Mouse (Mus musculus): ENCODE results near the gene Cdk17.

Cdk17 gene

DNA sequence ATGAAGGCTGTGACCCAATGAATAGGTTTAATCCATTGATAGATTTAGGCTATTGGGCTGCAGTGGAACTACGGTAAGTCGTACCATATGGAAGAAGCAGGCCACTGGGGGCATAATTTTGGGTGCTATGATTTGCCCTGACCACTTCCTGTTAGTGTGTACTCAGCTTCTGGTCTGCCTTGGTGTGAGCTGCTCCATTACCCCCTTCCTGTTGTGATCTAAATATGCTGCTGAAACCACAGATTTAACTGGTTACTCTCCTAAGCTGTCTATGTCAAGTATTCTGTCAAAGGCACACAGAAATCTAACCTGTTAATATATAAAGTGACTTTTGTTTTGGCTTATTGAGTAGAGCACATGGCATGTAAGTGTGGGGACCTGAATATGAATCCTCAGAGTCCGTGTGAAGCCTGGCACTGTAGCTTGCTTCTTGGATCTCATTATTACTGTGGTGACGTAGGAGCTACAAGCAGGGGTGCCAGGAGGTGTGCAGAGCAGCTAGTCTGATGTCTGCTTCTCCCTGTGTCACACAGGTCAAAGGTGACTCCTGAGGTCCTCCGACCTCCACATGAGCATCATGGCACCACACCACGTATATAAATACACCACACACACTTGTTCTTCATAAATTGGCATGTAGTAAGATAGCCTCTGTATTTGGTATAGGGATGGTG lies 10.6 kb downstream of the Cdk17 start:
- DNase-seq (ENCODE audit: low read depth) = peak; percentile 91

DNA sequence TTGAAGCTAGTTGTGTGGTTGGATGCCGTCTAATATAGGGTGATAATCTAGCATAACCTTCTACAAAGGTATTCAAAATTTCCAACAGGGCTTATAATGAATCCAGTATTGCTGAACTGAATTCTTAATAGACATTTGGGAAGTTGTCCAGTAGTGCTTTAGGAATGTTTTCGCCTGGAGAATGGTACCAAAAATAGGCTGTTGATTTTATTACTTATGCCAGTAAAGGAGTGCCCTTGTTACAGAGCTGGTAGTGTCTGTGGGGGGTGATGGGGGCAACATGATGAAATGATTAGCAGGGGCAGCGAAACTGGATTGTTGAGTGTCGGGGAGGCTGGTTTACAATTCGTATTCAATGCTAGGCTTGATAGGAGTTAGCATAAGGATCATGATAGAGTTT lies 16.8 kb downstream of the Cdk17 start:
- no peak for DNase-seq (ENCODE audit: low read depth)

DNA sequence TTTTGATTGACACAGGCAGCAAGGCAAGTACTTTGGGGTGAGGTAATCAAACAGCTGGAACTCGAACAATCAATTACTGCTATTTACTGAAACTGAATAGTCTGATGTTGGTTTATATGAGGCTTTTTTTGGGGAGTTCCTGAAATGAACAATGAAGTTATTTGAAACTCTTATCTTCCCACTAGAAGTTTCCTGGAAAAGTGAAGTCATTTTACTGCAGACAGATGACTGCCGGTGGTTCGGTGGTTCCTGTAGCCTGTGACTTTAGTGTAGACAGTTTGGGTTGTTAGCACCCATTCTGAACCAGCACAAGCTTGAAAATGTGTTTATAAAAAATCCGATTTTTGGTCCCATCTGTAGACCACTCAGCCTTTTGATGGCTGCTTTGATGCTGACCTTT lies 17.2 kb downstream of the Cdk17 start:
- peak; percentile 46 for DNase-seq (ENCODE audit: low read depth)

DNA sequence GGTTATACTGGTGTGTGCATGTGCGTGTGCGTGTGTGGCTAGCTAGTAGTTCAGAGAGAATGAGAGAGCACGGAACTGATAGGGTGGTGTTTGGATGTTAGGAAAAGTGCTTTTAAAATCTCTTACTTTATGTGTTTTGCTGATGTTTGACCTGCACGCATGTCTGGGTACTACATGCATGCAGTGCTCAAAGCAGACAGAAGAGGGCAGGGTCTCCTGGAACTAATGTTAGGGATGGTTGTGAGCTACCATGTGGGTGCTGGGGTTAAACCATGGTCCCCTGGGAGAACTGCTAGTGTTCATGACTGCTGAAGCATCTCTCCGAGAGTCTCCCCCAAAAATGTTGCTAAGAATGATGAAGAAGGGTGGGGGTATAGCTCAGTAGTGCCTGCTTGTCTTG lies 18.0 kb downstream of the Cdk17 start:
- peak; percentile 49 for DNase-seq (ENCODE audit: low read depth)

DNA sequence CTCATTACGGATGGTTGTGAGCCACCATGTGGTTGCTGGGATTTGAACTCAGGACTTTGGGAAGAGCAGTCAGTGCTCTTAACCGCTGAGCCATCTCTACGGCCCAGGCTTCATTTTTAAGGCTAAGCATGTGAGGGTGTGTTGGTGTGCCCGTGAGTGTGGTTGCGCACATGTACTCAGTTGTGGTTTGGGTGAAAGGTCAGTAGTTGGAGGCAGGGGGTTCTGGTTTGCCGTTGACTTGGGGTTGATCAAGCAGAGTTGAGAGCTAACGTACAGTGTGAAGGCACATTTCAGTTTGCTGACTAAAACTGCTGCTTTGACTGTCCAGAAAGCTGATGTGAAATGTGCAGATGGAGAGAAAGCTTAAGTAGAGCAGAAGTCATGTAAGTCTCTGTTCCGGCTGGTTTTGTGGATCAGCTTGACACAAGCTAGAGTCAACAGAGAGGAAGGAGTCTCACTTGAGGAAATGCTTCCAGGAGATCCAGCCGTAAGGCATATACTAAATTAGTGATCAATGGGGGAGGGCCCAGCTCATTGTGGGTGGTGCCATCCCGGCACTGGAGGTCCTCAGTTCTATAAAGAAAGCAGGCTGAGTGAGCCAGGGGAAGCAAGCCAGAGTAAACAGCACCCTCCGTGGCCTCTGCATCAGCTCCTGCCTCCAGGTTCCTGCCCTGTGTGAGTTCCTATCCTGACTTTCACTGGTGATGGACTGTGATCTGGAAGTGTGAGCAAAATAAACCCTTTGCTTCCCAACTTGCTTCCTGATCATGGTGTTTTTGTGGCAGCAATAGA lies 19.2 kb downstream of the Cdk17 start:
- peak; percentile 69 for DNase-seq (ENCODE audit: low read depth)

DNA sequence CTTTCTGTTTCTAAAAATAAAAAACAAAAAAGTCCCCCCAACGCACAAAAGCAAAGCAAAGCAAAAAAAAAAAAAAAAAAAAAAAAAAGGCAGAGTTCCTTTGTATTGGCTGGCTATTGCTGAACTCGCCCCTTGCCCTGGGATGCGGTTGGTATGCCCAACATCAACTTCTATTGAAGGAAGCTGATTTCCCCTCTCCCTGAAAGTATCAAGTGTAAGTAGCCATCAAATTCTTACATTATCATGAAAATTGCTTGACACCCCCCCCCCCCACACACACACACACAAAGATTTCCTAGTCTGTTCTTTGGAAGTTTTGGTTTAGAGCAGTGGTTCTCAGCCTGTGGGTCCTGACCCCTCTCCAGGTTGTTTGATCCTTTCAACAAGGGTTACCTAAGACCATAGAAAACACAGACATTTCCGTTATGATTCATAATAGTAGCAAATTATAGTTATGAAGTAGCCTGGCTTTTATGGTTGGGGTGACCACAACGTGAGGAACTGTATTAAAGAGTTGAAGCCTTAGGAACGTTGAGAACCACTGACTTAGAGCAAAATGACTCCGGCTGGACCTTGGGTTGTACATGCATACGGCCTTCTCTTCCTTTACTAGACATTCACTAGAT lies 23.8 kb downstream of the Cdk17 start:
- peak; percentile 57 for DNase-seq (ENCODE audit: low read depth)

DNA sequence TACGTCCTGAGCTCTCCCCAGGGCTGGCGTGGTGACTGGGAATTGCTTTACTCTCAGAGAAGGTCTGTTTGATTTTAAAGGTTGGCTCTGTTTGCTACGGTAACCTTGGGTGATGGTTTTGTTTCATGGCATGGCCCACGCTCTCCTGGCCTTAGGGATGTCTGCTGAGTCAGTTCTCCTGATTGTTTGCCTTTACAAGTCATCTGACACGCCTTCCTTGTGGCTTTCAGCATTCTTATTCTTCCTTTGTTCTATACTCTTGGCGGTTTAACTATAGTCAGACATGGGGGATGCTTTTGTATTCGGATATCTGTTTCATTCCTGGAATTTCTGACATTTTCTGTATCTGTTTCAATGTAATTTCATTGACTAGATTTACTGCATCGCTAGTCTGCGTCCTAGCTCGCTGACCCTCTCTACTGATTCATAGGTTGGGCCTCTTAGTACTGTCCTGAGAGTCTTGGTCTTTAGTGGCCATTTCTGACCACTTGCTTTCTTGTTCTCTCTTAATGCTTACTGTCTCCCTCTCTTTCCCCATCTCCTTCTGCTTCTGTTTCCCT lies 27.8 kb downstream of the Cdk17 start:
- peak; percentile 61 for DNase-seq (ENCODE audit: low read depth)

DNA sequence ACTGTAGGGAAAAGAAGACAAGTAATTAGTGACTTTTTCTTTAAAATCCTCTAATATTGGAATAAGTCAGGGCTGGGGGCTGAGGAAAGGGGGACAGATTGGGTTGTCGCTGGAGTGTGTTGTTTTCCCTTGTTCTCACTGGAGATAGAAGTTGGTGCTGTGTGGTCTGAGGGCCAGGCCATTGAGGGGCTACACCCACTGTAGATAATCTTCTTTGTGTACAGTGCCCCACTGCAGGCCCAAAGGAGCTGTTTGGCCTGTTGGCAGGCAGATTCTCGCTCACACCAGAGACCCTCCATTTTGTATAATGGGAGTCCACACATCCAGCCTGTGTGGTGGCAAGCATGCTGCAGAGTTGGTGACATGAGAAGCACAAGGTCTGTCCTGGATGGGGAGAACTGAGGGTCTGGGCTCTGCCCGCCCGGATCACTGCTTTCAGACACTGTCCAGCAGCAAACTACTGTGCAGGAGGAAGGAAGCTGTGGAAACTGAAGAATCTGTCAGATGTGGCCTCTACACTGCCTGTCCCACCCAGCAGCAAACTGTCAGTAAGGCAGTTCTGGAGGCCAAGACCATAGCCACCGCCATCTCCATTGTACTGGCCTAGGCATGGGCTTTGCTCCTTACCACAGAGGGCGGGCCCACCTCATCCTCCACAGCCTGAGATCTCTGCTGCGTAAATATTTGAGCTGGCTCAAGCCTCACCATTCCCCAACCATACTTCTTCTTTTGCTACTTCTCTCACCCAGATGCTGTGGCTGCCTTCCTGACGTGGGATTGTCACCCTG lies 30.0 kb downstream of the Cdk17 start:
- DNase-seq (ENCODE audit: low read depth) = no peak

DNA sequence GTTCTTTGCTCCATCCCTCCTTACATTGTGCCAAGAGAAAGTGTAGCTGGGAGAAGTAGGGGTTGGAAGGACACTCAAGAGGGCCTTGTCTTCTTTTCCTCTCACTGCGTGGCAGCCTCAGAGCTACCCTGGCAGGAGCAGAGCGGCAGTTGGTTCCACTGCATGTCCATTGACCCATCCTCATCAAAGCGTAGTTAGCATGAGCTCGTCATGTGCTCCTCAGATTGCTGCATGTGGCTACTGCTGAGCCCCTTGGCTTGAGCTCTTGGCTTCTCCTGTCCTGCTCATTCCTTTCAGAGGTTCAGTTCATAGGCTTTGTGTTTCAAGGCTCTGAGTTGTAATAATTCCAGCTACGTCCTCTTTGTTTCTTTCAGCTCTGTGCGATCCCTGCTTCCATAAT lies 36.4 kb downstream of the Cdk17 start:
- DNase-seq (ENCODE audit: low read depth) = no peak

DNA sequence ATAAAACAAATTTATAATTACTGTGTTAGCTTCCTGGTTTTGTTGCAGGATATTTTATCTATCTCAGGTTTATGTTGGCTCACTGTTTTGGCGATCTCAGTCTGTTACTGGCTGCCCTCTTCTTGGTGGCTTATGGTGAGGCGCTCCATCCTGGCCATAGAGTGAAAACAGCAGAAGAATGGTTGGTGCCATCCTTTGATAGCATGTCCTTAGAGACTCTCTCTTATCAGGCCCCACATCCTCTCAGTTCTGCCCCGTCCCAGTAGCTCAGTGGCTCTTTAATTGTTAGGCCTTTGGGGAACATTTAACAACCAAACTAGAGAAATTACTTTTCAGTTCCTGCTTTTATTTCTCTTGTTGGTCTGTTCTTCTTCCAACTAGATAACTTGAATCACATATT lies 38.3 kb downstream of the Cdk17 start:
- no peak for DNase-seq (ENCODE audit: low read depth)

DNA sequence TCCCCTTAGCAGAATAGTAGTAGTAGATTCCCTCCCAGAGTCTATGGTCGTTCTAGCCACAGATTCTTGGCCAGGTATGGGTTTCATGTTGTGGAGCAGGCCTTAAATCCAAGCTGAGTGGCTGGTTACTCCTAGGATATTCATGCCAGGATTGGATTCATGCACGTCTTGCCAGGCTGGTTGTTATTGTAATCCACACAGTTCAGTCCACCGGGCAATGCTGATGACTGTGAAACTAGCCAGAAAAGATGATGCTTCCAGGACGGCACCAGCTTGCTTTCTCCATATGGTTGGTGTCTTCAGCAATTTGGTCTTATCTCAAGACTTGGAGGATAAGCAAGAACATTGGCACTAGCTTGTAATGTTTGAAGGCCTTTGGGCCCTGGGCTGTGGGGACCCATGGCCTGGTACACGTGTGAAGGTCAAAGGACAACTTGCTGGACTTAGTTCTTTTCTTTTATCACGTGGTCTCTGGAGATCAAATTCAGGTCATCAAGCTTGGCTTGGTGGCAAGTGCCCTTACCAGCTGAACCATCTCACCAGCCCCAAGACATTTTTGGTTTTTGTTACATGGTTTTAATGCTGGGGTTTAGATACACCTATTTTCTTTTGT lies 41.3 kb downstream of the Cdk17 start:
- DNase-seq (ENCODE audit: low read depth) = no peak

DNA sequence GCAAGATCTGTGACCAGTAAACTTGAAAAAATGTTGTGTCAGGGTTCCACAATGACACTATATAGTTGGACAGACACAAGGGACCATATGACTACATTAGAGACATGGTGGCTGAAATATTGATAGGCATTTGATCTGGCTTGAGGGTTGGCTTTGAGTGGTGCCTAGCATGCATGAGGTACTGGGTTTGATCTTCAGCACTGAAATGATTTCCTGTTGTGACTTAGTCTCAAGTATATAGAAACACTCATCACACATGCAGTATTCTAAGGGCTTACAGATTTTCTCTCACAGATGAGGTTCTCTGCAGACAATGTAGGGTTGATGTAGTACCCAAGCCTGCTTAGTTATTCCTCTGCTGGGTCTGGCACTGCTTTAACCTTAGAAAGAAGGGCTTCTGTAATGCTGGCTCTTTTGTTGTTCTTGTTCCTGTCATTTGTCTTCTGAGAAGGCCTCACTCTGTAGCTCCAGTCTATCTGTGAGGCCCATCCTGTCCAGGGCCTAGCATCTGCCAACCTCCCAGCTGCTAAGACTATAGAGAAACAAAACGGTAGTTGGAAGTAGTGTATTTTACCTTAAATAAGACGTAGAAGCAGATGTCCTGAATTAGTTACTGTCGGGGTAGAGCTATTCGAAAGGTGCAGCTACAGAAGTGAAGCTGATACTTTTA lies 44.7 kb downstream of the Cdk17 start:
- no peak for DNase-seq (ENCODE audit: low read depth)

DNA sequence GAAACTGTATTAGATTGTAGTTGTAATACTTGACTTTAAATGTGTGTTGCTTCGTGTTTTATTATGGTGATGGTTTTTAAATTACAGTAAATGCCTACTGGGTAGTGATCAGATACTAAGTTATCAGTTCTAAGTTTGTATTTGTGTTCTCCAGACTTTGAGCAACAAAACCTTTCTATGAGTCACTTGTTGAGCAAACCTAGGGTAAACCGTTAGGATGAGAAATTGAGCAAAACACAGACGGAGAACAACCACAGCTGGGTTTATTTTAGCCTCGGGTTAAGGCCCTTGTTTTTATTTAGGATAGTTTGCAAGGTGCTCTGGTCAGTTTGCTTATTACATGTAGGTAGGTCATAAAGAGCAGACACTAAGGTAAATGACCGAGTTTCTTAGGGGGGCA lies 46.5 kb downstream of the Cdk17 start:
- no peak for DNase-seq (ENCODE audit: low read depth)

DNA sequence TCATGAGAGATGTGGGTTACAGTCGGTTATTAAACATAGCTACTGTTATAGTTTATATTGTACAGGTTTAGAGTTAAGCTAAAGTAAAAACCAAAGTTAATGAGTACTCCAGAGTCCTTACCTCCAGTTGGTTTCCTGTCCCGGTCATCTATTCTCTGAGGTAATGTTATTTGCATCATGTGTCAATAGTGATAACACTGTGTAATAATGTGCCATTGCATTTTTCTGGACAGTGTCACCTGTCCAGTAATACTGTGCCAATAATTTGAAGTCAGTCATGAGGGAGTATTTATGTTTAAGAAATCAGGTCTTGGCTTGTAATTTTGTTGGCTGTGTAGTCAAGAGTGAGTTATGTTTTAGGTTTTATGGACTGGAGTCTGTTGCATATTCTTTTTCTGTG lies 52.0 kb downstream of the Cdk17 start:
- no peak for DNase-seq (ENCODE audit: low read depth)

DNA sequence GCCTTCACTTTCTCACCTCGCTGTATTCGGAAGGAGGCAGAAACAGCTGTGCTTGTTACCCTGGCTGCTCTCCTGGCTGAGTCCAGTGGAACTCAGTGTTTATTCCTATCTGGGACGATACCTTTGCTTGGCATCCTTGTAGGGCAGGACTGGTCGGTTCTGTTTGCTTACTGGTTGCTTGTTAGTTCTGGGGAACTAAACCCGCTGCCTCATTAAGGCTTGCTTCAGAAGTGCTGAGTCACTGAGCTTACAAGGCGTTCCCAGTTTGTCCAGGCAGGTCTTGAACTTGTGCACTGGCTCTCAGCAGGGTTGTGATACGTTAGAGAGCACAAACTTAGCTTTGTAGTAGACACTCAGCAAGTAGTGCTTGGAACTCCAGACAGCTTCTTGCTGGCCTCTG lies 52.7 kb downstream of the Cdk17 start:
- no peak for DNase-seq (ENCODE audit: low read depth)

DNA sequence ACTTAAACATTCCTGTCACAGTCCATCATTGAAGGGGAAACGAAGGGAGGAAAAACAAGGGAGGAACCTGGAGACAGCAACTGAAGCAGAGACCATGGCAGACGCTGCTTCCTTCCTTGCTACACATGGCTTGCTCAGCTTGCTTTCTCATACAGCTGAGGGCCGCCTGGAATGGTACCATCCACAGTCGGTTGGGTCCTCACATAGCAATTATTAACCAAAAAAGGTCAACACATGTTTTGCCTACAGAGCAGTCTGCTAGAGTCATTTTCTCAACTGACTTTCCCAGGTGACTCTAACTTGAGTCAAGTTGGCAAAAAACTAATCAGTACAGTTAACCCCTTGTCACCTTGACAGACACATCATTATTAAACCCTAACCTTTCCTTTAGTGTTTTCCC lies 53.6 kb downstream of the Cdk17 start:
- DNase-seq (ENCODE audit: low read depth) = no peak

DNA sequence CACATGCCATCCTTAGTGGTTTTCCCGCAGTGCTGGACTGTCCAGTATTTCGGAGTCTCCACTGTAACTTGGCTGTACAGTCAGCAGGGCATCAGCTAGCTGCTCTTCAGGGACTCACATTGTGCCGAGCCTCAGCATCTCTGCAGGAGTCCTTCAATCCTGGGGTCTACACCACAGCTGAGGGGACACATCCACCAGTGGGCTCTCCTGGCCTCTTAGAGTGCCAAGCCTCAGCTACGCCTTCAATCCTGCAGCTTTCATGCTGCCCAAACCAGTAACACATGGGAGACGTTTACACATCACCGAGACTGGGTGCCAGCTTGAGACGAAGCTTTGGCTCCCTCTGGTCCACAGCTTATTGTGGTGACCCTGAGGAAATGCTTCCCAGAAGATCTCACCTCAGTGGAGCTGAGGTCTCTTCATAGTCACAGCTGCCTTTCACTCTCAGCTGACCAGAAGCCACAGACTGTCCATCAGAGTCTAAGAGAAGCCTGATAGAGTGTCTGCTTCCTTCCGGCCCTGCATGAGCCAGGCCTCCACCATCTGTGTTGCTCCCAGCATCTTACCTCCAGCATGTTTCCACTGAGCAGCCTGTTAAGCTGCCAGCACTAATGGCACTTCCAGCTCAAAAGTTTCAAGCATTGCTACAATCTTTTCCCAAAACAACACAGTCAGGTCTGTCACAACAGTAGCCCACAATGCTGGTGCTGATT lies 54.5 kb downstream of the Cdk17 start:
- no peak for DNase-seq (ENCODE audit: low read depth)

DNA sequence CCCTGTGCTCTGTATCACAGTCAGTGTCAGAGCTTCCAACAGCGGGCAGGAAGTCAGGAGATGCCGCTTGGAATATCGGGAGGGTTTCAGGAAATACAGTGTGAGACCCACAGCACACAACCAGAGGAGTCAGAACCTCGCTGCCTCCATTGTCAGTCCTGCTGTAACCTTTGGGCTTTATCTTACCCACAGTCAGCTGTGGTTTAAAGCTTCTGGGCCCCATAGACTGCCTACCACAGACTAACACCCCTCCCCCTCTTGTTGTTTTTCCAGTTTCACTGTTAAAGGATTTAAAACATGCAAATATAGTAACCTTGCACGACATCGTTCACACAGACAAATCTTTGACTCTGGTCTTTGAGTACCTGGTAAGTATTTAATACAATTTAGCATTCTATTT lies 65.1 kb downstream of the Cdk17 start:
- DNase-seq (ENCODE audit: low read depth) = peak; percentile 79

DNA sequence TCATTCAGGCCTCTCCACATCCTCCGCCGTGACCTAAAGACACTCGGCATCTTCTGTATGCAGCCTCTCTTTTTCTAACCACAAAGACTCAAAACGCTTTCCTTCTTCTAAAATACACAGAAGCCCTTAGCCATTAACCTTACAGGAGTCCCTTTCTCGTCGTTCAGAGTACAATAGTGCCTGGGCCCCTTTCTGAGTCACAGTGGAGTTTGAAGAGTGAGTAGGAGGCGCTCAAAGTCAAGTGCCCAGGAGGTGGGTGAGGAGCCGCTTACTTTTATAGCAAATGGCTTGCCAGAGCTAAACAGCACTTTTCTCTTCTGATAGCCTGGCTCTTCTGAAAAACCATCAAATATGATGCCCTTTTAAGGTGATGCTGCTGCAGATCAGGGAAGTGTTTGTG lies 67.2 kb downstream of the Cdk17 start:
- DNase-seq (ENCODE audit: low read depth) = peak; percentile 77

DNA sequence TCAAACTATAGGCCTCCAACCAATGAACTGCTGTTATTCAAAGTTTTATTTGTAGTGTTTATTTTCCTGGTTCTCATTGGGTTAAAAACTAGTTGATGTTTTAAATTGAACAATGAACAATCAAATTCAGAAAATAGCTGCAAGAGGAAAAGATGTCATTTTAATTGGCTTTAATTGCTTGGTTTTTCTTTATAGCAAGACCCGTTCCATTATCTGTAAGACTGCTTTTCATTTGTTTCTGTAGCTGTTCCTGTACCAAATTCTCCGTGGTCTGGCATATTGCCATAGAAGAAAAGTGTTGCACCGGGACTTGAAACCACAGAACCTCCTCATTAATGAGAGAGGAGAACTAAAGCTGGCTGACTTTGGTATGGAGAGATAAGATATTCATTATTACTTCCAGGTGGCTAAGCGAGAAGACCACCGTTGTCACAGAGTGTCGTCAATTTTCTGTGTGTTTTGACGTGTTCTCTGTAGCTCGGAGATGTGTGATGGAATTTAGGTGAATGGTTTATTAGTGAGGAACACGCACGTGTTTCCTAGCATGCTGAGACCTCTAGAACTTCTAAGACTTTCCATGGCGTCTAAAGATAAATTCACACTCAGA lies 67.8 kb downstream of the Cdk17 start:
- DNase-seq (ENCODE audit: low read depth) = peak; percentile 55

All from induced T-regulatory cell, adult 2 months (primary cell).